Mouse (Mus musculus): ENCODE data around the gene Chrna4.
A peak's percentile ranks its signal among the peaks of the same experiment; 100 is the strongest.

Chrna4 gene

DNA sequence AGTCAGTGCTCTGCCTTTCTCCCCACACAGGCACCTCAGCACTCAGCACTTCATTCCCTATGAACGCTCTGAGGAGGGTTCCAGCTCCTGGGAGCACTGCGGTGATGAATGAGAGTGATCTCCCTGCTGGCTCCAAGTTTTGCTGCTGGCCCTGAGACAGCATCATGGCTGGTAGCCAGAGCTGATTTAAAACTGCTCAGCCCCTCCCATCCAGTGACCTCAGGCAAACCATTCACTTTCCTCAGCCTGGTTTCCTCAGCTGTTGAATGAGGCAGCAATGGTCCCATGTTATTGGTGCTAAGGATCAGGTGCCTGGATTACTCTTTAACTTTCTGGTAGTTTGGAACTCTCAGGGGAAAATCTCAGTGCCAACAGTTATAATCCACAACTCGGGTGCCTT is at the start of gene Chrna4:
Chrna4 (minus strand) TSS at position 110 of the 400 bp plus-strand sequence.
- DNase-seq (ENCODE audit: low read depth): no peak

DNA sequence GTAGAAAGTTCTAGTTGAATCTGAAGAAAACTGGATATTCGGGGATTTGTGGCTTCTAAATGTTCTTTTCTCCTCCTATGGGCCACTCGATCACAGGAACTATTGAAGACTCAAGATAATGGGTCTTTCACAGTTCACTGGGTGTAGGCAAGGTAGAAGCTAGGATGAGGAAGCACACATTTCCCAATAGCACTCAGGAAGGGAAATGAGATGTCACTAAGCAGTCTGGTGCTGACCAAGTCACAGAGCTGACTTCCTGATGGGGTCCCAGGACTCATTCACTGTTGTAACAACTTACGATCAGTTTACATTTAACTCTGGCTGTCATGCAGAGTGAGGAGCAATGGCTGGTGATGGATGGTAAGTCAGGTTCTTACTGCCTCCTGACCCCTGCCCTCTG is 46.8 kb upstream of the Chrna4 start:
- no peak for DNase-seq (ENCODE audit: low read depth)

DNA sequence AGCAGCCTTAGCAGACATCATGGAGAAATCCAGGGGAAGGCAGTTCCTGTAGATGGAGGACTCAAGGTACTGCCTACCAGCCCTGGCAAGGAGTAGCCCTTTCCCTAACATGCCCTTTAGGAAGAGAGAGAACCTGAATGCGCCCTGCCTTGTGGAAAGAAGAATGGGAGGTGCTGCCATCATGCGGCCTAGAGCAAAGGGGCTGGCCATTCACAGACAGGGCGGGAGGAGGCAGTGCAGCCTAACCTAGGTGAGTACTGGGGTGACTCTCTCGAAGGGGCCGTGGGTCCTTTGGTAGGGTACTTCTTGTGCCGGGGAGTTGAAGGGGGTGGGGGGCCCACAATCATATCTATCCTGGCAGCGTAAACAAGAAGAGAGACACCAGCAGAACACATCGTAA is 41.7 kb upstream of the Chrna4 start:
- no peak for DNase-seq (ENCODE audit: low read depth)

DNA sequence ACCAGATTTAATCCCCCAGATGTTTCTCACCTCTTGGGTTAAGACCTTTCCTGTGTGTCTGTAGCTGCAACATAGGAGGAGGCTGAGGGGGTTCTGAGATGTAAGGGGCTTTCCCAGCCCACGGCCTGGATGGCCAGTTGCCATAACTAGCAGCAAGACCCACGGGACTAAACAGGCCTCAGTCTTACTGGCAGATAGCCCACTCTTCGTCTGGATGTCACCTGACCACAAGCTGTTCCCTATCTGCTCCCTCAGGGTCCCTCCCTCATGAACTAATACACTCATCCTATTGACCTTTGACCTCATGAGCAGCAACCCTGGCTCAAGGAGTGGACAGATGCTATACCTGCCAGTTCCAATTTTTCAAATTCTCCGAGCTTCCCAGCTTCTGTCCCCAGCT is 40.6 kb upstream of the Chrna4 start:
- DNase-seq (ENCODE audit: low read depth): no peak

DNA sequence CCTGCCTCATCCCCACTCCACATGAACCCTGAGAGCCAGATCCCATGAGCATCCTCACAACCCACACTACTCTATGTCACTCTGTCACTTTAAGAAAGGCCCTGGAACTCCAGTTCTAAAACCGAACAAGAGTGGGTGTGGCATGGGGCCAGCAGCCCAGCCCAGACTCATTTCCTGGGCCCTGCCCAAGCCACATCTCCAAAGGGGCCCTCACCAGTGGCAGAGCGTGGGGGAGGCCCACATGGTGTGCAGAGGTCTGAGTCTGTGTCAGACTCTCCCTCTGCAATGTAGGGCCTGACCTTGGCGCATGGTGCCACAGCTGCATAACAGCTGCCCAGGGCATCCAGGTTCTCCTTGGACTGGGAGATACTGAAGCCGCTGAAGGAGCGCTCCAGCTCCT is 37.5 kb upstream of the Chrna4 start:
- no peak for DNase-seq (ENCODE audit: low read depth)

DNA sequence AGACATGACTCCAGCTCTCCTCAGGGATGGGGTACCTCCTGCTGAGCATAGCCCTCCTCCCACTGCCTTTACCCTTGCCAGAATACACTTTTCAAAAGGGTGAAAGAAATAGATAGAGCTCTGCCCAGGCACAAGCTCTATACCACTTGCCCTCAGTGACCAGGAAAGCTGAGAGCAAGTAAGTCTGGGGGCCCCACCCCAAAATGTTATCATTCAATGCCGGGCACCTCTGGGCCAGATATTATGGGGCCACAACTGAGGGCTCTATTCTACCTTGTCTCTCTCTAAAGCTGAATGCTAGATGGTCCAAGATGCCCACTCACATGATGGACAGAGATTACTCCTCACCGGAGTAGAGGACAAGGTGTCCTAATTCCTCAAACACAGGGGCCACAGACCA is 36.2 kb upstream of the Chrna4 start:
- no peak for DNase-seq (ENCODE audit: low read depth)

DNA sequence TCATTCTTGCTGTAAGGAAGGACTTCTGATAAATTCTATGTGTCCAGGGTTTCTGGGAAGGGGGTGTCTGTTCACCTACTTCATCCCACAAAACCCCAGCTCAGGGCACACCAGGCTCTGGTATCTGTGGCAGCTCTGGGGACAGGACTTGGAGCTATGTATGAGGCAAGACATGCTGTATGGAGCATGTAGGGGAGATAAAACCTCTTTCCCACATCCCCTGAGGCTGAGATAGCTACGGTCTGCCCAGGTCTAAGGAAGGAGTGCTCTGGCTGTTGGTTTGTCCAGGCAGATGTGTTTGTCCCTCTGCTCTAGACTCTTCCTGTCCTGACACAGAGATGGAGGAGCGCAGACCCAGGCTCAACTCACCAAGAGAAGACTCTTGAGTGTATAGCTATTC is 35.6 kb upstream of the Chrna4 start:
- DNase-seq (ENCODE audit: low read depth): no peak

DNA sequence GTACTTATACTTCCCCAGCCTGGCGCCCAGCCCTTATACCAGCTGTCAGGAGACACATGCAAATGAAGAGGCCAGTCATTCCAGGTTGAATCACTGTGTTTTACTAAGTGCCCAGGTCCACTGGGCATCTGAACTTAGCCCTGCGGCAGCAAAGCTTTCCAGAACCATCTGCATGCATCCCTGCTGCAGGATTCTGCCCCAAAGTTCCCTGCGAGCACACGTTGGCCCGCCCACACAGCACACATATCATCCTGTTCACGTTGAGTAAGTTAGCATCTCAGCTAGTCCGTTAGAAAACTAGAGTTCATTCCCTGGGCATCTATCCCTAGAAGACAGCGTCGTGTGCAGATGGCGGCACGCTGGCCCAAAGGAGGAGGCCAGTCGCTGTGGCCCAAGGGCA is 32.2 kb upstream of the Chrna4 start:
- DNase-seq (ENCODE audit: low read depth): no peak

DNA sequence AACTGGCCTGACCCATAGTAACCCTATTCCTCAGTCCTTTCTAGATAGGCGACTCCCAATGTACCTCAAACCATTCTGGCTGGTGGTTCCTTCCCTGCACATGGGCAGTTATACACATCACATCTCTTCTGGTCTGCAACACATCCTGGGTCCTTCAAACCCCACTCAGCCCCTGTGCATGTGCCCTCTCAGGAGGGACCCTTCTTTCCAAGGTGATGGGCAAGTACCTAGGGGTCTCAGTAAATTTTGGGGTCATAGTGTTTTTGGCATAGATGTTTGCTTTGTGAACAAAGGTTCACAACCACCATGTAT is 29.0 kb upstream of the Chrna4 start:
- no peak for DNase-seq (ENCODE audit: low read depth)

DNA sequence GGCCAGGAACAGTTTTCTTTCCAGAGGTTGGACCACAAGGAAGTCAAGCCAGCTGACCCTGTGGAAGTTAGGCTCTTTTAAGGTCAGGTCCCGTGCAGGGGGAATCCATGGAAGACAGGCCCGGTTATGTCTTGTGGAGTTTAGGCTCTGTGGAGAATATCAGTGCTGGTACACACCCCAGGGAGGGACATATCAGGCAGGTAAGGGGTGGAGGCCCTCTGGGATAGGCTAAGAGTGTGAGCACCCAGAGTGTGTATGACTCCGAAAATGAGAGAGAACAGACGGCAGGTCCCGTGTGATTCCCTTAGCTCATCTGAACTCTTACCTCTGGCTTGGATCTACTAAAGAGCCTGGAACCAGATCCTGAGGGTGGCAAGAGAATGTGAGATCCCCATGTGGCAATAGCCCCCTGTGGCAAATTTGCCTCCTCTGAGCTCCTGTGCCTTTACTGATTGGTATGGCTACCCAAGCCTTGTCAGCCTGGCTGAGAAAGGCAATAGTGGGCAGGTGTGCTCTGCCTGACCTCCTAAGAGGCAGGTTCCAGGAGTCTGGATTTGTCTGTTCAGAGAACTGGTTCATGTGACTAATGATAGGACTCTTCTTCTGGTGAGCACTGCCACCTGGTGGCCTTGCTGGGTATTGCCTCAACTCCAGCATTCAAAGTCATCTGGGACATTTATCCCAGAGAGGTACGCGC is 28.5 kb upstream of the Chrna4 start:
- DNase-seq (ENCODE audit: low read depth): peak; percentile 64

DNA sequence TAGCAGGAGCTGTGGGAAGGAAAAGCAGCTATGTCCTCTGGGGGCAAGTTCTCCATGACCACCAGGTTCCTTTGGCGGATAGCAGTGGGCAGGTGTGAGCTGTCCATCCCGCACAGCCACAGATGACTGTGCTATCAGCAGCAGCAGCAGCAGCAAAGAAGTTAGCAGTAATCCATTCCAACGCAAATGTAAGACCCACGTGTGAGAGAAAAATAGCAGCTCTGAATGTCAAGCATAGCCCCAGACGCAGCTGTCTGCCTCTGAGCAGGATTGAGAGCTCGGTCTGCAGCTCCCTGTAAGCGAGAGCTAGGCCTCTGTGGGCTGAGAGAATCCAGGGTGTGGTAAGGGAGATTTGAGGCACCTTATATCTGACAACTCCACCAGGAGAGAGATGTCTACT is 26.8 kb upstream of the Chrna4 start:
- no peak for DNase-seq (ENCODE audit: low read depth)

DNA sequence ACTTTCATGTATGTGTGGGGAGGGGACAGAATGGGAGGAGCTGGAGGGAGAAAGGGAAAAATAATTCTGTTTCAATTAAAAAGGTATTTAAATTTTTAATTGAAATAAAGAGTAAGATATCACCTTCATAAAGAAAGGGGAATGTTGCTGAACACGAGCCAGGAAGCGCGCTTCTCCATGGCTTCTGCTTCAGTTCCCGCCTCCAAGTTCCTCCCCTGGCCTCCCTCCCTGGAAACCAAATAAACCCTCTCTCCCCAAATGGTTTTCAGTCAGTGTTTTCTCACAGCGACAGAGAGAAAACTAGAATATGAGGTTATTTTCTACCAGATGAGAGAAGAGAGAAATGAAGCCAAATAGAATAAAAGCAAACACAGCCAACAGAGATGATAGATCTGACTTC is 25.2 kb upstream of the Chrna4 start:
- DNase-seq (ENCODE audit: low read depth): no peak

DNA sequence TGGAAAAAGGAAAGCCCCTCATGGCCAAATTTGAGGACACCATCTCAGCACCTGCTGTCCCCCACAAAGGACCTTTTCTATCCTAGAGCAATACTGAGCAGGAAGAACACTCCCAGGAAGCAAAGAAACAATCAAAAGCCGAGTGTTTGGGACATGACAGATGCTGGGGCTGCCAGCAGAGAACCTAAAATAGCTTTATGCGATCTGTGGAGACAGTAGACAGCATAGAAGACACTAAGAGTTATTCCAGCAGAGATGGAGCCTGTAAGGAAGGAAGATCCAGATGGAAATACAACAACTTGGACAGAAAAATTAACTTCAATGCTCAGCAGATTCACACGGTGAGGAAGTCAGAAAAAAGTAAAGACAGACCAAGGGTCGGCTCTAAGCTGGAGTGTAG is 22.5 kb upstream of the Chrna4 start:
- DNase-seq (ENCODE audit: low read depth): no peak

DNA sequence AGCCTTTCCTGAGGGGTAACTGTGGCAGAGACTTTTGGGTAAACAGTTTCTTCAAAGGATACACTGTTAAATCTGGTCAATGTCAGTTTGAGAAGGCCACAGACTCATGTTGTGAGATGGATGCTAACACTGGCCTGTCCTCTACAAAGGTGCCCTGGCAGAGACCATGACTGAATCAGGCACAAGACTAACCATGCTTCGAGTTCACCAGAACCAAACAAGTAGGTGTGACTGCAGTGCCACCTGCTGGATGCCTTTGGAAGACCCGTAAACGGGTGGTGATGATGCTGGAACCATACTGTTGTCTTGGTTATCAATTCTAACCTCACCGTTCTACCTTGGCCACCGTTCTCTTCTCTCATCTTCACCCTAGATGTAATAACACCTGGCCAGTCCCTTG is 16.8 kb upstream of the Chrna4 start:
- DNase-seq (ENCODE audit: low read depth): peak; percentile 53

DNA sequence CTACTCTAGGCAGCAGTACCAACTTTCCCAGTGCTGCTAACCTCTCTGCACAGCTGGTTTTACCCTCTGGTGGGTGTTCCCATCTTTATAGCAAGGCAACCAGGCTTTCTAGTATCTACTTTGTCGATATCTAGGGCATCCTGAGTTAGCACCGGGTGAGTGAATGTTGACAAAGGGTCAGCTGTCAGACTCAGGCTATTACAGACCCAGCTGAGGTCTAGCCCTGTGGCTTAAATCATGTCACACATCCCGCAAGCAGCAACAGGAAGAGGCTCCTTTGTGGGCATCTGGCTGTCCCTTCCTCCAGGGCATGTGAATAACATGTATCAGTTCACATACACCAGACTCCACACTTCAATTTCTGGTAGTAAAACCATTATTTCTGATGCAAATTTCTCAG is 14.8 kb upstream of the Chrna4 start:
- no peak for DNase-seq (ENCODE audit: low read depth)

DNA sequence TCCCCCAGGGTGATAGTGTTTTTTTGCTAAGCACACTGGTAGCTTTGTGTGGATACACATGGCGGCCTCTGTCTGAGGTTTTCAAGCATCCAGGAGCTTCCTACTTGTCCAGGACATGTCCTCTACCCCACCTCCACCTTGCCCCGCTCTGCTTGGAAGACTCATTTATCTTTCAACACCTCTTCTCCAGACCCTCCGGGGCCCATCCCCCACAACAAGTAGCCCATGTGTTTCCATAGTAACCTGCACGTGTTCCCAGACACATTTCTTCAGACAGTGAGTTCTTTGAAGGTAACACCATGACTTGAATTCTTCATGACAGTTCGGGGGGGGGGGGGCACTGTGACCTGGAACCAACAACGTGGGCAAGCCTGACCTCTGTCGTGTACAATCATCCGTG is 14.0 kb upstream of the Chrna4 start:
- no peak for DNase-seq (ENCODE audit: low read depth)

DNA sequence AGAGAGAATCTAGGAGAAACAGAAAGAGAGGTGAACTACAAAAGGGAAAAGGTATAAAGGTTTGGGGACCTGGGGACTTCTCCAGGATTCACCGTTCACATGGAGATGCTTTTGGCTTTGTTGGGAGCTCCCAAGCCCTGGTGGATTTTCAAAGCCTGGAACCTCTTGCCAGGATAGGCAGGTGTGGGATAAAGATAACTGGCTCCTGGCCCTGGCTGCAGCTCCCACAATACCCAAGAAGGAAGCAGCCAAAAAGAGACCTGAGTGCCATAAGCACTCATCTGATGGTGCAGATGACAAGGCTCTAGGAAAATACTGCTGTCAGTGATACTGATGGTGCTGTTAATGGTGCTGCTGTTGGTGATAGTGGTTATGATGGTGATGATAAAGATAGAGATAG is 8.8 kb upstream of the Chrna4 start:
- DNase-seq (ENCODE audit: low read depth): no peak

DNA sequence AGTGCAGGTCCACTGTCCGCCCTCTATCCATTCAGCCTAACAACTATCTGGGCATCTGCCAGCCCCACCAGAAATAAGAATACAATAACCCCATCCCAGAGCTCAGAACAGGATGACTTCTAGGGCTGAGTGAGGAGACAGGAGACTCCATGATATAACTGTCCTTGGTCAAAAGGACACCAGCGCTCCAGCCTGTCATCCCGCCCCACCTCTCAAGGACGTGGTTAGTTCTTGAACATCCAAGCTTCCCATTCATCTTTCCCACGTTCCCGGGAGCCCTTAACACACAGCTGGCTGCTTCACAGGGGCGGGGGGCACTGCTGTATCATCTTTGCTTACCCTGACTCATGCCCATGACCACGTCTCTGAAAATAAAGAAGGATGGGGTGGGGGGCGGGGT is 5.6 kb upstream of the Chrna4 start:
- no peak for DNase-seq (ENCODE audit: low read depth)

DNA sequence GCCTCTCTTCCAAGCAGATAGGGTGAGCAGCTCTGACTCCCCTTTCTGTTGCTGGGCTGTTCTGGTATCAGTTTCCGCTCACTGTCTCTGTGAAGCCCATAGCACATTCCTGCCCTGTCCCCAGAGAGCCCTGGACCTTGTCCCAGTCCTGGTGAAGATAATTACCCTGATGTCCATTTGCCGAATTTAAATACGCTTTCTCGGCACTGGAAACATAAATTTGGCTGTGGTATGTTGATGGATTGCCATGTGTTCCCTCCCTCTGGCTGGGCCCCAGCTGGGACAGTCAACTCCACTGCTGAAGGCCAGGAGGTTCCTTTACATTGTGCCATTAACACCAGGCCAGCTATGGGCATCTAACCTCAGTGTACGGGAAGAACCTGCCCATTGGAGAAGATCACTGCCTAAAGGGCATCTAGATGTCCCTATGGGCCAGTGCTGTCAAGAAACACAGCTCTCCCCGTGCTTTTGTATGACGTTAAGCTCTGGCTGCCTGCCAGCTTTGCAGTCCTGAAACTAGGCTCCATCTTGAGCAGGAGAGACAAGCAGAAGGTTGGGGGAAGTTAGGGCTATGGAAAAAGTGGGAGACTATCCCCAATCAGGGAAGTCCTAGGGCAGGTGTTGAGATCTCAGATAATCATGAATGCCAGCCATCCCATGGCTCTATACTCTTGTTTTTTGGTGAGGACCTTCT is 5.1 kb upstream of the Chrna4 start:
- DNase-seq (ENCODE audit: low read depth): no peak

DNA sequence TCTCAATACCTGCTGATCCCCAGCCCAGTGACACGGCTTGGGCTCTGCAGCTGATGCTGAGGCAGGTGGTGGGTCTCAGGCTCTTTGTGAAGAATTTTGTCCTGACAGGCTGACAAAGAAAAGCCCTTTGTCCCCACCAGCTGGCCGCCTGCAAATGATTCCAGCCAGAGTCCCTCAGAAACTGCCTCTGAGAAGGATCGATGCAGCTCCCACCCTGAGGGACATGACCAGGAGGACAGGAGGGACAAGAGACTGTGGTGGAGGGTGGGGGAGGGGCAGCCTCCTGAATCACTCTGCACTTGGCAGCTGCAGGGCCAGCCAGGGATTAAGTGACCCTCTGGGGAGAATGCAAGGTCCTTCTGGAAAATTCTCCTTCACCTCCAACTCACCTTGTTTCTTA is 655 bp upstream of the Chrna4 start:
- no peak for DNase-seq (ENCODE audit: low read depth)

DNA sequence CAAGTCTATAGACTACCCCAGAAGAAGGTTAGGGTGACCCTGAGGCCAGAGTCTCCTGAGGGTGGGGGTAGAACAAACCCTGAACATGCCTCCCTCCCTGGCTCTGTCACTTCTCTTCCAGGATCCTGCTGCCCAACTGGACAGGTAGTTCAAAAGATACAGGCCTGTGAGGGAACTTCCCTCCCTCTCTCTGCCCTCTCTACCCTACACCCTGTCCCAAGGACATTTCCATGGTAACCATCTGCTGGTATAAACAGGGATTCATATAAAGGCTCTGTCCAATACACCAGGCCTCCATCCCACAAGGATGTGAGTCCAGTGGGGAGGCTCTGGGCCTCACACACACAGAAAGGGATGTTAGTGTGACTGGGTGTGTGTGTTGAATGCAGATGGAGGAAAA is 970 bp downstream of the Chrna4 start:
- no peak for DNase-seq (ENCODE audit: low read depth)

DNA sequence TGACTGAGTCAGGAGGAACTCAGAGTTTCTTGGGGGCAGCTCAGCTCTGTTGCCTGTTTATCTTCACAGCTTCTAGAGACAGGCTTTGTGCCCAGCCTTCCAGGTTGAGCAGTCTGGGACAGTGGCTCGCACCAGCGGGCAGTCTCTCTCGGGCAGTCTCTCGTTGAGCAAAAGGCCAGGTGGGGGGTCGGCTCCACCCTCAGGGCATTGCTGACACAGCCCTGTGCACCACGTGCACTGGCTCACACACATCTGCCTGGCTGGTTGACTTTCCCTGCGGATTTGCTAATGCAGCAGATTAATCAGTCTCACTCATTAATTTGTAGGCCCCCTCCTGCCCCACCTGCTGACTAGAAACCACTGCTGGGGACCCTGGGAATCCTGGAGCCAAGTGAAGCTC is 1.4 kb downstream of the Chrna4 start:
- DNase-seq (ENCODE audit: low read depth): no peak

DNA sequence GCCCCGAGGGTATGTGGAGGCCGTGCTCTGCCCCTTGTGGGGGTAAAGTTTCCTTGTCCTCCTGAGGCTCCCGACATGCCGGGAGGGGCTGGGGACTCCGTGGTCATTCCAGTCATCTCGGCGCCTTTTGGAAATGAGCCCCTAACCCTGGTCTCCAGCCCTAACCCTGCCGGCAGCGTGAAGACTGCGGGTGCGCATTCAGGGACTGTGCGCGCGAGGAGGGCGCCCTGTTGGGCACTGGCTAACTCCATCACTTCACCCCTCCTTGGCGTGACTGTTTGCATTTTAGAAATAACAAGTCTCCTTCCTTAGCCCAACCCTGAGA is 4.0 kb downstream of the Chrna4 start:
- DNase-seq (ENCODE audit: low read depth): no peak

DNA sequence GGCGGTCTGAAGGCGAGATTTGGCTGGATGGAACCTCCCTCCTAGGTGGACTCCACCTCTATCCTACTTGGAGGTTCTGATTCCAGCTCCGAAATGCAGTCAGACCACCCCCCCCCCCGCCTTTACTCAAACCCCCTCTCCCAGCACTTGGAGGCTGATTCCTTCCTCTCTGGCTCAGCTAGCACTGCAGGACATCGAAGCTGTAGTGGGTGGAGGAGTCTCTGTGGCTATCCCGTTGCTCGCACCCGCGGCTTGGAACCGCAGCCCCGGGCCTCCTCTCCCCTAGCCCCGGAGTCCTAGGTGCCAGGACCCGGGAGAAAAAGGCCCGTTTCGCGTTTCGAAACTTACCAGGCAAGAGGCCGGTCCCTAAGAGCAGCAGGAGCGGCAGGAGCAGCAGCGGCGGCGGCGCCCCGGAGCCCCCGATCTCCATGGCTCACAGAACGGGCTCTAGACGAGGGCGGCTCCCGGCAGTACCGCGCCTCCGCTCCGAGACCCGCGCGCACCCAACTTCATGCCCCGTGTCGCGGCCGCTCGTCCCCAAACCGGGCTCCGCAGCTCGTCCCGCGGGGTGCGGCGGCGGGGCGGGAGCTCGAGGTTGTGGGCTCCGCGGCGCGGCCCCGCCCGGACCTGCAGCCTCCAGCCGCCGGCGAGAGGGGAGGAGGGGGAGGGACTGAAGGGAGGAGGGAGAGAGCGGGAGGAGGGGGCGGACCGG is 4.5 kb downstream of the Chrna4 start:
- no peak for DNase-seq (ENCODE audit: low read depth)

All from c-Kit-positive CD71-negative TER-119-negative erythroid progenitor cells, embryonic 14.5 days (primary cell).